Mouse (Mus musculus) cerebellum, adult 2 months (tissue): ENCODE measurements around the gene Spata32.

Experiments
- CTCF ChIP-seq: fragments of 200-500 bp; IDR thresholded peaks from 2 replicates; pipeline ENCODE4 v1.5.1; 2011; ENCODE audit warnings: low read depth, mild to moderate bottlenecking, control low read depth, low read length, moderate library complexity, borderline replicate concordance; ENCODE audit not compliant: insufficient read depth
- POLR2A ChIP-seq: fragments of 200-500 bp; IDR thresholded peaks from 2 replicates; pipeline ENCODE4 v1.6.1; 2011; ENCODE audit warnings: low read length, control low read depth, borderline replicate concordance; ENCODE audit not compliant: insufficient read depth

DNA sequence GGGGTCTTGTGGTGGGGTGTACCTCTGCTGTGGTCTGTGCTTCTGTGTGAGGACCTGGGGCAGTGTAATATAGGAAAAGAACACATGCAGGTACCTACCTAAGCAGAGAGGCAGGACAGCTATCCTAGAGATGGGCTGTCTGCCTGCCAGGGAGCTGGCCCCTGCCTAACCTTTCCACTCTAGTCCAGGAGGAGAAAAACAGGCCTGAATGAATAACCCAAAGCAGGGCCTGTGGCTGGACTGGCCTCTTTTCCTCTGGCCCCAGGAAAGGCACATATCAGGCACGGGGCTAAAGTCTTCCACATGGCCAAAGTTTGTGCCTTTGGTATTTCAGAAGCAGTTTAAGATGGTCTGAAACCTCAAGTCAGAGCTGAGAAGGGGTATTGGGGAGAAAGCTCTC lies 37.8 kb downstream of the Spata32 start:
- TF ChIP-seq CTCF (no peak), POLR2A (no peak)
